8 mouse cellular contexts compared by ENCODE assay signal in the genomic region with DNA sequence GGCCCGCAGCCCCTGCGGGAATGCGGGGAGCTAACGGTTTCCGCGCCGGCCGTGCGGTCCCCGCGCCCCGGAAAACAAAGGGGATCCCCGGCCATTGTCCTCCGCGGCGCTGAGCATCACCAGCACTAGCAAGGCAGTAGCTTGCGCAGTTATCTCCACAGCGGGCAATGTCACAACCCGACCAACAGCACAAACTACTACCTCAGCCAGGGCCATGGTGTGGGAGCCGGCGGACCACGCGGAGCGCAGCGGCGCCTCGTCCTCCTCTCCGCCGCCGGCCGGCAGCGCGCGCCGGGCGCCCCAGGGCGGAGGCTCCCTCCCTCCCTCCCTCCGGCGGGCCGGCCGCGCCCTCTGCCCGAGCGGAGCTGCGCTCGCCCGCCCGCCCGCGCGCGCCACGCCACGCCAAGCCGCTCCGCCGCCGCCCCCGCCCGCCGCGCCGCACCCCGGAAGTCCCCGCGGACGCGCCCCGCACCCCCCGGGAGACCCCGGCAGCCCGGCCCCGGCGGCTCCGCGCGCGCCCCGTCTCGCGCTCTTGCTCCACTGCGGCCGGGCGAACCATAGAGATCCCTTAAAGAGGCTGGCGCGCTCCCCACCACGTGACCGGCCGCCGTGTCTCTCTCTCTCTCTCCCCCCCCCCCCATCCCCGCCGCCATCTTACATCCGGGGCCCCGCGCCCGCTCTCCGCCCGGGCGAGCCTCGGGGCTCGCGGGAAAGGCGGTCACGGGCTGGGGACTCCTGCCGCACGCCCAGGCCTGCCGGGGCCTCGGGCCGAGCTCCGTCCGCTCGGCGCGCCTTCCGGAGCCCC.
DNase-seq lines count a peak whose midpoint lies in the region; ATAC-seq lines count a peak whose summit lies in the region.

No protein-coding gene starts in this region.

- H3K27me3 ChIP-seq in hindbrain, embryonic 14.5 days (ENCODE audit: control insufficient read depth, insufficient read depth, low read length): no peaks in the 10 kb centered on the region

- H3K36me3 ChIP-seq in hindbrain, embryonic 14.5 days (replicated peaks; ENCODE audit: control insufficient read depth, insufficient read depth): peaks cover 9% of the 10 kb centered on the region; the same call in 1 of the 2 replicates

- H3K4me3 ChIP-seq in hindbrain, embryonic 14.5 days (replicated peaks; ENCODE audit: low read length): peak overlapping the region; percentile 99

- peak; percentile 91 for ATAC-seq in hindbrain, embryonic 14.5 days (ENCODE audit: low FRiP score)

- H3K9ac ChIP-seq in hindbrain, embryonic 14.5 days: peak overlapping the region; percentile 99

- peak overlapping the region; percentile 66 for H3K4me2 ChIP-seq in hindbrain, embryonic 14.5 days (replicated peaks)

- peak; percentile 71 for DNase-seq in R1 (ENCODE audit: low read depth, low spot score)
- DNase-seq in cerebellum, postnatal 14 days: peak; percentile 91 to 92
- peak; percentile 60 to 71 for DNase-seq in frontal cortex, postnatal 25 days (ENCODE audit: low spot score in 2 of 2)
- peak; percentile 80 for DNase-seq in hindbrain, embryonic 14.5 days (ENCODE audit: low spot score)
- peak; percentile 68 to 76 for DNase-seq in left cerebral cortex, adult 18-20 months (ENCODE audit: low spot score in 2 of 2)
- DNase-seq in lung, postnatal 4 days: peak; percentile 85 to 92
- DNase-seq in retina, embryonic 14.5 days (ENCODE audit: low spot score): peak; percentile 83
- peak; percentile 81 to 88 for DNase-seq in thymus, postnatal 36 days

- under 1% methylated on average over 54 of the region's 115 CpGs for WGBS in hindbrain, embryonic 14.5 days

- peak overlapping the region; percentile 99 for H3K27ac ChIP-seq in hindbrain, embryonic 14.5 days

- H3K9me3 ChIP-seq in hindbrain, embryonic 14.5 days (ENCODE audit: control insufficient read depth, low read length): no peaks in the 10 kb centered on the region

- peaks cover 28% of the 10 kb centered on the region for H3K4me1 ChIP-seq in hindbrain, embryonic 14.5 days (replicated peaks; ENCODE audit: control insufficient read depth, insufficient read depth, low read length)

Comparison
In these comparisons a context has a peak if more than half of its experiments do, and no peak if none do; other contexts are left out.
1. Peak in every context shown above with its lines: DNase-seq, ATAC-seq, H3K4me3 ChIP-seq and H3K27ac ChIP-seq.